Mouse (Mus musculus) stomach, postnatal 0 days (tissue): ENCODE results near the gene Ugt1a5.

ENCODE experiments used
- CTCF ChIP-seq: IDR thresholded peaks from 2 replicates; pipeline ENCODE4 v1.5.1; 2016; ENCODE audit warnings: antibody characterized with exemption, low read depth, mild to moderate bottlenecking, moderate library complexity
- EP300 ChIP-seq: optimal IDR thresholded peaks from 2 replicates; pipeline ENCODE3; 2016; ENCODE audit warnings: antibody characterized with exemption

- TF ChIP-seq CTCF (no peak), EP300 (no peak)
These were observed 102.3 kb downstream of the Ugt1a5 start for GRCm38 (mm10) chr1:88268070-88268469.
